Mouse (Mus musculus) heart, postnatal 25 days (tissue): ENCODE data around the gene Fblim1. TPM values are rescaled to one million over a fixed set of nuclear protein-coding genes. Genes with fewer than 3 reads are reported as not detected.

Source experiments
- DNase-seq: peaks from one replicate; pipeline ENCODE4 v3.0.0; 2022; ENCODE audit warnings: low spot score
- intact Hi-C: fragments of 180-260 bp; cut with DNase I; formaldehyde crosslinking; loops from one replicate; pipeline ENCODE4 v1.15.1; 2025
- total RNA-seq, 2 experiments: library from RNA; stranded (reverse); gene quantifications; 2 replicates each; pipeline ENCODE4 v1.2.3; 2021

Gene Fblim1
- total RNA-seq, 2 experiments from 2014 or later, result 298 to 316 TPM

GRCm38 (mm10) chr4:141602523-141603223, 3.2 kb downstream of the Fblim1 start:
- intact Hi-C loops, result no loop called here
- DNase-seq, result no peak

- intact Hi-C loops, result no loop called here
- no peak for DNase-seq
Measured at GRCm38 (mm10) chr4:141601148-141601862, 4.6 kb downstream of the Fblim1 start.

GRCm38 (mm10) chr4:141600364-141600763, 5.5 kb downstream of the Fblim1 start:
- intact Hi-C loops, result no loop called here
- DNase-seq, result no peak

- intact Hi-C loops, result no loop called here
- no peak for DNase-seq
Measured at GRCm38 (mm10) chr4:141599251-141600141, 6.4 kb downstream of the Fblim1 start.

- intact Hi-C loops, result no loop called here
- DNase-seq, result no peak
Measured at GRCm38 (mm10) chr4:141598894-141599250, 7.0 kb downstream of the Fblim1 start.

- intact Hi-C loops, result no loop called here
- DNase-seq, result no peak
Measured at GRCm38 (mm10) chr4:141598199-141598893, 7.5 kb downstream of the Fblim1 start.

GRCm38 (mm10) chr4:141596700-141597328, 9.1 kb downstream of the Fblim1 start:
- intact Hi-C loops, result no loop called here
- DNase-seq, result peak; percentile 38

- no peak for DNase-seq
- intact Hi-C loops, result no loop called here
Measured at GRCm38 (mm10) chr4:141595605-141596268, 10.2 kb downstream of the Fblim1 start.

GRCm38 (mm10) chr4:141595138-141595537, 10.8 kb downstream of the Fblim1 start:
- no peak for DNase-seq
- intact Hi-C loops, result no loop called here

GRCm38 (mm10) chr4:141591547-141591946, 14.3 kb downstream of the Fblim1 start:
- intact Hi-C loops, result no loop called here
- no peak for DNase-seq

GRCm38 (mm10) chr4:141583919-141584318, 22.0 kb downstream of the Fblim1 start:
- DNase-seq, result no peak
- intact Hi-C loops, result no loop called here

- intact Hi-C loops, result no loop called here
- no peak for DNase-seq
Measured at GRCm38 (mm10) chr4:141581051-141581450, 24.8 kb downstream of the Fblim1 start.

- intact Hi-C loops, result loop anchor here (5.0 to 10.0 kb wide), 2 partner anchors 92 to 304 kb away; no protein-coding TSS in a partner anchor
- no peak for DNase-seq
Measured at GRCm38 (mm10) chr4:141578833-141579232, 27.1 kb downstream of the Fblim1 start.

GRCm38 (mm10) chr4:141576877-141577276, 29.0 kb downstream of the Fblim1 start:
- DNase-seq, result no peak
- intact Hi-C loops, result loop anchor here (5.0 to 10.0 kb wide), 2 partner anchors 90 to 302 kb away; no protein-coding TSS in a partner anchor

- intact Hi-C loops, result loop anchor here (5.0 to 10.0 kb wide), 2 partner anchors 89 to 302 kb away; no protein-coding TSS in a partner anchor
- no peak for DNase-seq
Measured at GRCm38 (mm10) chr4:141576404-141576803, 29.5 kb downstream of the Fblim1 start.

- DNase-seq, result peak; percentile 55
- intact Hi-C loops, result loop anchor here (1.0 to 10.0 kb wide), 4 partner anchors 88 to 300 kb away; no protein-coding TSS in a partner anchor
Measured at GRCm38 (mm10) chr4:141574789-141575702, 30.9 kb downstream of the Fblim1 start.

- peak; percentile 37 for DNase-seq
- intact Hi-C loops, result loop anchor here (10.0 kb wide), 1 partner anchor 299 kb away; no protein-coding TSS in a partner anchor
Measured at GRCm38 (mm10) chr4:141573359-141573966, 32.4 kb downstream of the Fblim1 start.
